Mouse (Mus musculus): ENCODE measurements at regions not wholly inside any gene's neighbourhood (a gene's known extent, or its start where the extent isn't known, plus 50 kb on each side); places are given as distances from the start of the nearest gene placed in this dataset.

- TF ChIP-seq CTCF (IDR thresholded peaks at IDR 0.05; ENCODE audit: low read depth) (no peak), EP300 (IDR thresholded peaks at IDR 0.05; ENCODE audit: low read depth) (no peak)
Observed at GRCm38 (mm10) chr5:75355266-75355665, 203.2 kb downstream of the Pdgfra start.
